Mouse (Mus musculus): ENCODE measurements around the gene Hps3.

Hps3 gene

DNA sequence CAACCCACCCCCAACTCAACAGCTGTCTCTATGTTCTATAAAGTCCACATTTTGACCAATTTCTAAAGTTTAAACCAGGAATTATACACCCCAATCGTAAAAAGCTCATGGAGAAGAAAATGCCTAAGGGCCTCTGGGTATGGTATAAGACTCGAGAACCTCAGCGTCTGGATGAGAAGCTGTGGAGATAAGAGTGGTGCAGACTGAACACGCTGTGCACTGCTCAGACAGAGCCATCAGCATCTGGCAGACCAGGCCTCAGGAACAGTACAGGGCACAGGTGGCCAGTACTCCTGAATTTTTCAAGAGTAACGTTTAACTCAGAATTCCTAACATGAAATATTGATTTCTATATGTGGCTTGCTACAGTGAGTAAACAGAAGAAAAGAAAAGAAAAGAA lies 27.4 kb downstream of the Hps3 start:
- ATAC-seq (ENCODE audit: insufficient number of reproducible peaks, low FRiP score, low TSS enrichment), result no peak

DNA sequence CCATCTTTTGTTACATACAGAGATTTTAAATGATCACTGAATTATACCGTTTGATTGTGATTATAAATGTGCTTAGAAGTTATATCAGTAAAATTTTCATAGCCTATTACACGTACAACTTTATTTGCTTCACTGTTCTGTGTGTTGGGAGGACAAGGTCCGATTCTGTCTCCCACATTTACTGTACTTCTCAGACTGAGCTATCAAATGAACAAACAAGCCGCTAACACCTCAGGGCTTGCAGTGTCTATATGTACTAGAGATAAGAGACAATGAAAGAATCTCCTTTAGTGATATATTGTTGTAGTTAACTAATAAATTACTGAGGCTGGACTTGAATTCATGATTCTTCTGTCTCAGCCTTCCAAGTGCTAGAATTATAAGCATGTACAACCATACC lies 27.8 kb downstream of the Hps3 start:
- no peak for ATAC-seq (ENCODE audit: insufficient number of reproducible peaks, low FRiP score, low TSS enrichment)

DNA sequence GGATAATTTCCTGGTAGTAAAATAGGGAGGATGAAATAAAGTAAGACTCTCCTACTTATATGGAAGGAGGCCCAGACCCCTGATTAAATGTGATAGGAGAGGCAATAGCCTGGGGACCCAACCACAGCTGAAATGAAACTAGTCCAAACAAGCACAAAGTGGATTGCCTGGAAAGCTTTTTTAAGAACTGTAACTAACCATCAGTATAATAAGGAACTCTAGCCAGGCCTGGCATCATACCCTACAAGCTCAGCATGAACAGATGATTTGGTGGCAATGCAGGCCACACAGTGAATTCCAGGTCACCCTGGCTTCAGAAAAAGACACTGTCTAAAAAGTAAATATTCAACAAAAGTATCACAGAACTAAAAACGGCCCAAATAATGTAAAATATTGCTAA lies 29.5 kb downstream of the Hps3 start:
- ATAC-seq (ENCODE audit: insufficient number of reproducible peaks, low FRiP score, low TSS enrichment), result peak; percentile 91

- ATAC-seq (ENCODE audit: insufficient number of reproducible peaks, low FRiP score, low TSS enrichment), result no peak
These were observed 30.7 kb downstream of the Hps3 start for GRCm38 (mm10) chr3:20004422-20004821.

- no peak for ATAC-seq (ENCODE audit: insufficient number of reproducible peaks, low FRiP score, low TSS enrichment)
These were observed 32.3 kb downstream of the Hps3 start for GRCm38 (mm10) chr3:20002786-20003185.

DNA sequence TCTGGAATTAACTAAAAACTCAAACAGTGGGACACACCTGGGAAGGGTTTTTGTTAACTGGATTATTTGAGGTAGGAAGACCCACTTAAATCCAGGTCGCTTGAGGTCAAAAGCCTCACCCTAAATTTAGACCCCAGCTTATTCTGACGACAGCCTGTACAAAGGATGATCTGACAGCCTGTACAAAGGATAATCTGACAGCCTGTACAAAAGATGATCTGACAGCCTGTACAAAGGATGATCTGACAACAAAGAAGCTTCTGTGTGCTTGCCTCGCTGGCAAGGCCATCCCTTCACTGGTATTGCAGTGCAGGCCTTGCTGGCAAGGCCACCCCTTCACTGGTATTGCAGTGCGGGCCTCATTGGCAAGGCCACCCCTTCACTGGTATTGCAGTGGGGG lies 34.3 kb downstream of the Hps3 start:
- ATAC-seq (ENCODE audit: insufficient number of reproducible peaks, low FRiP score, low TSS enrichment), result no peak

- ATAC-seq (ENCODE audit: insufficient number of reproducible peaks, low FRiP score, low TSS enrichment), result no peak
These were observed 35.6 kb downstream of the Hps3 start for GRCm38 (mm10) chr3:19999551-19999950.

DNA sequence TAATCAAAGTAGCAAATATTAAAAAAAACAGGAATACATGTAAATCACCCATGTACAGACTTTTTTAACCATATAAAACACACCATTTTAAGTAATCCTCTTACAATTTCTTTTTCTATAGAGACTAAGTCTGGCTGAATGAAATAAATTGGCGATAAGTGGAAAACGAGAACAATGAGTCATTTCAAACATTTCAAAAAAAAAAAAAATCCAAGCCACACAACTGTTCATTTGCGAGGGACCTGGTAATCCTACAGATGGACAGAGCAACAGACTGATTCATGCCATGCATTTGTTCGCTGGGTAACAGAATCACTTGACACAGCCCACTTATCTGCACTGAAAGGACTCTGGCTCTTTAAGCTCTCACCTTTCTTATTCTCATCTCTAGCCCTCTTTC lies 42.7 kb downstream of the Hps3 start:
- ATAC-seq (ENCODE audit: insufficient number of reproducible peaks, low FRiP score, low TSS enrichment), result no peak

GRCm38 (mm10) chr3:19990031-19990430 lies 45.1 kb downstream of the Hps3 start:
- no peak for ATAC-seq (ENCODE audit: insufficient number of reproducible peaks, low FRiP score, low TSS enrichment)

- ATAC-seq (ENCODE audit: insufficient number of reproducible peaks, low FRiP score, low TSS enrichment), result no peak
These were observed 49.0 kb downstream of the Hps3 start for GRCm38 (mm10) chr3:19986123-19986522.

- ATAC-seq (ENCODE audit: insufficient number of reproducible peaks, low FRiP score, low TSS enrichment), result no peak
These were observed 52.3 kb downstream of the Hps3 start for GRCm38 (mm10) chr3:19982846-19983245.

DNA sequence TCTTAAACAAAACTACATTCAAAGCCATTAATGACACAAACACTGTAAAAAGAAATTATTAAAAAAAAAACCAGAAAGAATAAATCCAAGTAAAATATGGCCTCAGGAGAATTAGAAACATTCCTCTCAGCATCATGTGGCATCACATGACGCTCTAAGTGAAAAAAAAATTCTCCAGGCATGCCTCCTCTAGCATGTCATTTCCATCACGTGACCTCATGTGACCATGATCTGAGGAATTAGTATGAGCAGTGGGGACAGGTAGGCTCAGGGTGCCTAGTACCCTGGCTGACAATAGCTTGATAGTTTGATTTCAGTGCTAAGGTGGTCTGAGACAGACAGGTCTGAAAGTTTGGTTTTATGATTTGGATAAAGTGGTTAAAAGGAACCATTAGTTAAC lies 54.0 kb downstream of the Hps3 start:
- ATAC-seq (ENCODE audit: insufficient number of reproducible peaks, low FRiP score, low TSS enrichment), result no peak

DNA sequence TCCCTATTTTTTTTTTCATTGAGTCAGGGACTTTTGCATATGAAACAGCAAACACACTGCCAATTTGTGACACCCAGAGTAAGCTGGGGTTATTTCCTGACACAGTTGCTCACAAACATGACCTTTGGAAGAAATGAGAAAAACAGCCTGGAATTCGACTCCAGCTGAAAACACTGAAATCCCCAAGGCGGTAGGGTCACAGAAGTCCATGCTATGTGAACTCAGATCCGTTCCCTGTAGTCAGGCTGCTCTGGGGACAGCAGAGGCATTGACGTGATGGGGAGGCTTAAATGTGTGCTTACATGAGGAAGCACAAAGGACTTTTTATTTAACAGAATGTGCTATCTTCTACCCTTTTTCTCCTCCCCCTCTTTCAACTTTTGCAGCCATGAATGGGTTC lies 56.6 kb downstream of the Hps3 start:
- ATAC-seq (ENCODE audit: insufficient number of reproducible peaks, low FRiP score, low TSS enrichment), result no peak

DNA sequence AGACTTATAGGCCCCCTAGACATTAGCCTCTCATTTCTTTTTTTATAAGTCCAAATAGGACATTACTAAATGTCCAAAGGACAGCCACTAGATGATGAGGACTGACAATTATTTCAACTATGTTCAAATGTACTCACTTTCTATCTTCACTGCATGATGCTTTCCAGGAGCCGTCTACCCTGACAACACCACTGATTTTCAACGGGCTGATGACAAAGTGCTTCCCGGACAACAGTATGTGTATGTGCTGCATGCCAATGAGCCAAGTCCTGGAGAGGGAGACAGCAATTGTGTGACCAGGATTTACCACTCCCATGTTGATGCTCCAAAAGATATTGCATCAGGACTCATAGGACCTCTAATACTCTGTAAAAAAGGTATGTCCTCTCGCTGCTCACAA lies 69.0 kb downstream of the Hps3 start:
- no peak for ATAC-seq (ENCODE audit: insufficient number of reproducible peaks, low FRiP score, low TSS enrichment)

GRCm38 (mm10) chr3:19965239-19965638 lies 69.9 kb downstream of the Hps3 start:
- ATAC-seq (ENCODE audit: insufficient number of reproducible peaks, low FRiP score, low TSS enrichment), result no peak

- no peak for ATAC-seq (ENCODE audit: insufficient number of reproducible peaks, low FRiP score, low TSS enrichment)
These were observed 70.4 kb downstream of the Hps3 start for GRCm38 (mm10) chr3:19964625-19965188.

DNA sequence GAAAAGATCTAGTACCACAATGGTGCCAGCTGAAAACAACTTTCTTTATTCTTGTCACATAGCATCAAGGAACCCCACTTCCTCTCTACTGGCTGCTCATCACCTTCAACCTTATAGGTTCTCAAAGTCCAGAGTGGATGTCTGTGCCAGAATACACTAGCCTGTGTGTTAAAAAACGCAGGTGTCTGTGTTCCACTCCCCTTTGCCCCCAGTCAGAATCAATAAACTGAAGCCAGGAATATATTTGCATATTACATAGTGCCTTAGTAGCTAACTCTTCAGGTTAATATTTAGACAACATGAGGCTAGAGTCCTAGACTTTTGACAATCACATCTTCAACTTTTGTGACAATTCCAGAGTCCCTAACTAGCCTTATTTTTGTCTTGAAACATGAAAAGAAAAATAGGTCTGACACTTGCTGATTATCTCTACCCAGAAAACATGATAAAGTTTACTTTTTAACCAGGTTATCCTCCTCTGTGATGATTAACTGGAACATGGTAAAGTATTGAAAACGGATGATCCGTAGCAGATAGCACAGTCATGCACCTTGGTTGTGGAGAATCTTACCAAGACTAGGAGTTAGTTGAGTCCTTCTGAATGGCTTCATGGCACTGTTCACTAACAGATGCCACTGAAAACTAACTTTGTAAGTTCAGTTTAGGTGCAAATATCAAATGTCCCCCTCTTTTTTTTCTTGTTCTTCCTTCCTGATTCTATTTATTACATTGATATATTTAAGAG lies 72.2 kb downstream of the Hps3 start:
- no peak for ATAC-seq (ENCODE audit: insufficient number of reproducible peaks, low FRiP score, low TSS enrichment)

DNA sequence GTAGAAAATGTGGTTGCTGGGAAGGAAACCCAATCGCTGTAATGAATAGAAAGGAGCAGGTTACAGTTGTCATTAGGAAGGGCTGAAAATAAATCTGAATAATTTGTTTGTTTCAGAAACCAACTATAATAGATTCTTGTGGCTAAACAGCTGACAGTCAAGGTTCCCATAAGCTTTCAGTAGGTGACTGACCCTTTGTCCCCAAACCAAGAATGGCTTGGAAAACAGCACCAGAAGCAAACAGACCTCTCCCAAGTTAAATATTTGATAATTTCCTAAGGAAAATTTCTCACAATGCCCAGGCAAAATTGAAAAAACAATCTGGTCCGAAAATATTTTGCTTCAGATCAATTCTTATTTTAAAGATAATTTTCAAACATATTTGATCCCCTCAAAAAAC lies 73.8 kb downstream of the Hps3 start:
- ATAC-seq (ENCODE audit: insufficient number of reproducible peaks, low FRiP score, low TSS enrichment), result no peak

DNA sequence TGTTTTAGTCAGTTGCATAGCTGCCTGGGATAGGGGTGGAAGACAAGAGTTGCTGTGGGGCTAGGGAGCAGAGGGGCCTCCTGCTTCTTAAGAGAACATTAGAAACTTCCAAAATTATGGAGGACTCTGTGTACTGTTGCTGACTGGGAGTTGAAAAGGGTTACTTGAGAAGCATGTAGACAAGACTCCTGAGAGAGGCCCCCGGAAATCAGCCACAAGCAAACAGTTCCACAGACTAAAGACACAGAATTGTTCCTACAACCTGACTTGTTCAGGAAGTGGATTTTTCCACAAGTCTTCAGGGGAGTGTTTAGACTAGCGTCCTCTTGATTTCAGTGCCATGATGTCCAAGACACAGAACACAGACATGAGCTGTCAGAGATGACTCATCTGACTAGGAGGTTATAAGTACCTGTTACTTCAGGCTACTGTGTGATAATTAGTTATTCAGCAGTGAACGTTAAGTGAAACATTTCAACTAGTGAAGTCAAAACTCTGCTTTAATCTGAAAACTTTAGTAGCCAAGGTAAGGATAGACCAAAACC lies 74.5 kb downstream of the Hps3 start:
- no peak for ATAC-seq (ENCODE audit: insufficient number of reproducible peaks, low FRiP score, low TSS enrichment)

GRCm38 (mm10) chr3:19958983-19959382 lies 76.1 kb downstream of the Hps3 start:
- ATAC-seq (ENCODE audit: insufficient number of reproducible peaks, low FRiP score, low TSS enrichment), result no peak

GRCm38 (mm10) chr3:19958031-19958430 lies 77.1 kb downstream of the Hps3 start:
- ATAC-seq (ENCODE audit: insufficient number of reproducible peaks, low FRiP score, low TSS enrichment), result no peak

- ATAC-seq (ENCODE audit: insufficient number of reproducible peaks, low FRiP score, low TSS enrichment), result no peak
These were observed 78.2 kb downstream of the Hps3 start, which contains the start of gene Cp for GRCm38 (mm10) chr3:19956885-19957284. Gene Cp (plus strand): TSS chr3:19957054.
